Mouse (Mus musculus) liver, postnatal 0 days (tissue): ENCODE measurements around the gene Aars. TPM values are rescaled to one million over a fixed set of nuclear protein-coding genes. Genes with fewer than 3 reads are reported as not detected.
A peak's percentile ranks its signal among the peaks of the same experiment; 100 is the strongest.

ENCODE experiments used
- ATAC-seq: fragments of 200-750 bp; cut with Nextera tagmentation; 2 replicates; pipeline ENCODE4 v1.8.0; 2017; ENCODE audit warnings: mild to moderate bottlenecking, moderate library complexity
- DNase-seq: peaks from one replicate; pipeline ENCODE4 v3.0.0-alpha.2; 2016
- H3K27ac ChIP-seq: fragments of 300-500 bp; sonication (generic); 2 replicates; pipeline ENCODE4 v1.5.1; 2014; ENCODE audit warnings: antibody characterized with exemption, moderate library complexity, mild to moderate bottlenecking, low read depth
- H3K27me3 ChIP-seq: fragments of 300-500 bp; sonication (generic); 2 replicates; pipeline ENCODE4 v1.6.1; 2014; ENCODE audit warnings: low read length, control low read depth, mixed read lengths; ENCODE audit not compliant: insufficient read depth
- H3K36me3 ChIP-seq: fragments of 300-500 bp; sonication (generic); replicated peaks from 2 replicates; pipeline ENCODE4 v1.6.1; 2014; ENCODE audit warnings: mild to moderate bottlenecking, control low read depth, low read length, moderate library complexity, mixed read lengths; ENCODE audit not compliant: insufficient read depth
- H3K4me1 ChIP-seq: fragments of 300-500 bp; sonication (generic); 2 replicates; pipeline ENCODE4 v1.6.1; 2014; ENCODE audit warnings: antibody characterized with exemption, mild to moderate bottlenecking, control low read depth; ENCODE audit not compliant: insufficient read depth
- H3K4me2 ChIP-seq: fragments of 300-500 bp; sonication (generic); 2 replicates; pipeline ENCODE4 v1.6.1; 2014; ENCODE audit warnings: low read depth, mild to moderate bottlenecking, low read length, moderate library complexity, mixed read lengths
- H3K4me3 ChIP-seq: fragments of 300-500 bp; sonication (generic); 2 replicates; pipeline ENCODE4 v1.5.1; 2014; ENCODE audit warnings: low read depth, low read length
- H3K9ac ChIP-seq: fragments of 300-500 bp; sonication (generic); replicated peaks from 2 replicates; pipeline ENCODE4 v1.6.1; 2014; ENCODE audit warnings: mild to moderate bottlenecking, moderate library complexity
- H3K9me3 ChIP-seq: fragments of 300-500 bp; sonication (generic); 2 replicates; pipeline ENCODE4 v1.6.1; 2016; ENCODE audit warnings: mild to moderate bottlenecking, control low read depth, low read length, mixed read lengths
- CTCF ChIP-seq: sonication (generic); IDR thresholded peaks from 2 replicates; pipeline ENCODE4 v1.5.1; 2016; ENCODE audit warnings: antibody characterized with exemption, low read depth
- EP300 ChIP-seq: IDR thresholded peaks from 2 replicates; pipeline ENCODE4 v1.6.1; 2016; ENCODE audit warnings: antibody characterized with exemption, low read depth, mild to moderate bottlenecking
- WGBS: fragments of 180-500 bp; shearing (Covaris S2); extraction: QIAGEN DNeasy Blood & Tissue Kit; methylation state at CpG from one replicate; pipeline ENCODE4 v1.1.7; 2014; ENCODE audit not compliant: insufficient replicate concordance; 5-methylcytosine and 5-hydroxymethylcytosine counted together
- polyA plus RNA-seq: library from polyadenylated mRNA; unstranded; fragments of >200 nt; fragmentation: Nextera tagmentation; extraction: Ambion mirVana; gene quantifications from 2 replicates; pipeline ENCODE4 v1.2.1, GENCODE M21; 2015

Aars gene
- polyA plus RNA-seq, 1 experiment from 2014 or later = 26.0 TPM

DNA sequence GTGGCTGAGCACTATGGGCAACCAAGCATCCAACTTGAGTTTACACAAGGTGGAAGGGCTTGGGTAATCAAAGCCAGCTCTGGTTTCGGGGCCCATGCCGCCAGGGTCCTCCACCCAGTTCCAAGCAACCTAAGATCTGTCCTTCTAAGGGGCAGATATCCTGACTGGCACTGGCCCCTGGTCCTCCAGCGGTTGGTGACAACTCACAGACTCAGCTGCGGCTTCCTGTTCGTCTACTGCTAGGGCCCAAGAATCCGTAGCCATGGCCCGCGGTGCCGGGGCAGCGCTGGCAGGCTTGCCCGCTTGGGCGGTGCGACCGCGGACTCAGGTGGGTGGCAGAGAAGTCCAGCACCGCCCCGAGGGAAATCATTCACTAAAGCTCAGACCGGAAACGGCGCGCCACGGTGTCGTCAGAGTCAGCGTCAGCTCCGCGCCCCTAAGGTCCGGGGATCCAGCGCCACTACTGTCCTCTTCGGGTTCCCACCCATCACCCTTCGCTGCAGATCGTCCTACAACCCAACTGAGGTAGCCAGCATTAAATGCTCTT lies 5.5 kb upstream of the Aars start:
- H3K27ac ChIP-seq = peak overlapping the region; percentile 87
- no peak for TF ChIP-seq EP300
- no peak for TF ChIP-seq CTCF
- H3K27me3 ChIP-seq = no peaks in the 10 kb centered on the region
- WGBS = under 1% methylated on average over 31 of the region's 31 CpGs
- peak overlapping the region; percentile 71 for H3K4me3 ChIP-seq
- ATAC-seq (peak; percentile 97), DNase-seq (peak; percentile 92)
- H3K36me3 ChIP-seq = no peaks in the 10 kb centered on the region
- peak overlapping the region; percentile 81 for H3K9ac ChIP-seq
- H3K9me3 ChIP-seq = no peaks in the 10 kb centered on the region
- H3K4me1 ChIP-seq = peaks cover 10% of the 10 kb centered on the region; the same call in 1 of the 2 replicates
- H3K4me2 ChIP-seq = peak overlapping the region; percentile 82

DNA sequence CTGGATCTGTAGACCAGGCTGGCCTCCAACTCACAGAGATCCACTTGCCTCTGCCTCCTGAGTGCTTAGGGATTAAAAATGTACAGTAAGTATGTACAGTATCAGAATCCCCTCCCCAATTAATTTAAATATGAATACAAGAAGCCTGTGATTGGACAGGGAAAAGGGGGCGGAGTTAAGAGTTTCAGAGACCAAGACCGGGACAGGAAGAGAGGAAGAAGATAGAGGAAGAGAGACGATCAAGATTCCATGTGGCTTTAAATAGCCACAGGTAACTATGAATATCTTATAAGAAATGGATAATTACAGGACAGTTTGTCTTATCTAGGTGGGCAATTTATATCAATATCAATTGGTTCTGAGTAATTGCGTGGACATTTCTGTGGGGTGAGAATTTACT lies 3.4 kb upstream of the Aars start:
- Histone ChIP-seq H3K9ac (no peak overlapping the region), H3K9me3 (no peaks in the 10 kb centered on the region), H3K4me1 (peaks cover 17% of the 10 kb centered on the region), H3K36me3 (no peaks in the 10 kb centered on the region), H3K27ac (no peak overlapping the region), H3K4me2 (peak overlapping the region; percentile 59), H3K4me3 (peak overlapping the region; percentile 19), H3K27me3 (no peaks in the 10 kb centered on the region)
- WGBS = 34% methylated on average over 4 of the region's 4 CpGs
- ATAC-seq = no peak
- TF ChIP-seq CTCF (no peak), EP300 (no peak)
- DNase-seq = no peak

DNA sequence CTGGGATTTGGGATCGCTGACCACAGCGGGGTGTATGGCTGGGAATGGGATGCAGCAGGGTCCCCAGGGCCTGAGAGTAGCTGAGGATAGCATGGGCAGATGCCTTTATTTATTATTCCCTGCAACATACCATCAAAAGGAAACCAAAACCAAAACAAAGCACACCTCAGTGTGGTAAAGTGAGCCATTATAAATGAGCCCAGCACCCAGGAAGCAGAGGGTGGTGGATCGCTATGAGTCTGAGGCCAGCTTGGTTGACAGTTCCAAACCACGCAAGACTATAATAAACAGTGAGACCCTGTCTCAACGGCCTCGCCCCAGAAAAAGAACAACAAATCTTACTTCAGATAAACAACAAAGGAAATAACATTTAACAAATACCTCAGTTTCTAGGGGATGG lies 2.9 kb upstream of the Aars start:
- no peak for TF ChIP-seq EP300
- no peak for TF ChIP-seq CTCF
- Histone ChIP-seq H3K9me3 (no peaks in the 10 kb centered on the region), H3K4me1 (peaks cover 20% of the 10 kb centered on the region), H3K9ac (no peak overlapping the region), H3K4me2 (peak overlapping the region; percentile 59), H3K4me3 (peak overlapping the region; percentile 19), H3K27me3 (no peaks in the 10 kb centered on the region), H3K27ac (no peak overlapping the region), H3K36me3 (no peaks in the 10 kb centered on the region)
- 65% methylated on average over 6 of the region's 6 CpGs for WGBS
- no peak for DNase-seq
- no peak for ATAC-seq

DNA sequence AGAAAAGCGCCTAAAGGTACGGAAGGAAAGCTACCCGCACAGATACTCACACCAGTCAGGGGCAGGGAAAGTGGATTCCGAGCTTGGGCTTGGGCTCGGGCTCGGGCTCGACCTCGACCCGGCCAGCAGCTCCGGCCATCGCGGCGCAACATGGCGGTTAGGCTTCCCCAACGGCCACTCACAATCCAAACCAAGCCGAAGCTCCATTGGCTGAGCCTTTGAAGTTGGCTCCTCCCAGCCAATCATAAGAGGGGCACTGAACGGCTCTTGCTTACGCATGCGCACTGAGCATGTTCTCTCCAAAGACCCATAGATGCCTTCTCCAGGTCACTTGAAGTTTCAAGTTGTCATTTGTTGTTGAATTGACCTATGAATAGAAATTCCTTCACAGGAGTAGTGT lies 1.4 kb upstream of the Aars start, which contains the start of gene Ddx19b:
TSS of gene Ddx19b (minus strand) at position 180 of the 400 bp plus-strand sequence.
- Histone ChIP-seq H3K27ac (no peak within 1 kb of the TSS), H3K4me2 (no peak within 1 kb of the TSS), H3K4me1 (peaks cover 34% of the 10 kb centered on the region), H3K27me3 (no peaks in the 10 kb centered on the region), H3K9ac (no peak within 1 kb of the TSS), H3K4me3 (no peak within 1 kb of the TSS), H3K36me3 (peaks cover 7% of the 10 kb centered on the region), H3K9me3 (no peaks in the 10 kb centered on the region)
- 95% methylated on average over 19 of the region's 19 CpGs for WGBS
- ATAC-seq (no peak), DNase-seq (no peak)
- TF ChIP-seq EP300 (no peak), CTCF (no peak)

DNA sequence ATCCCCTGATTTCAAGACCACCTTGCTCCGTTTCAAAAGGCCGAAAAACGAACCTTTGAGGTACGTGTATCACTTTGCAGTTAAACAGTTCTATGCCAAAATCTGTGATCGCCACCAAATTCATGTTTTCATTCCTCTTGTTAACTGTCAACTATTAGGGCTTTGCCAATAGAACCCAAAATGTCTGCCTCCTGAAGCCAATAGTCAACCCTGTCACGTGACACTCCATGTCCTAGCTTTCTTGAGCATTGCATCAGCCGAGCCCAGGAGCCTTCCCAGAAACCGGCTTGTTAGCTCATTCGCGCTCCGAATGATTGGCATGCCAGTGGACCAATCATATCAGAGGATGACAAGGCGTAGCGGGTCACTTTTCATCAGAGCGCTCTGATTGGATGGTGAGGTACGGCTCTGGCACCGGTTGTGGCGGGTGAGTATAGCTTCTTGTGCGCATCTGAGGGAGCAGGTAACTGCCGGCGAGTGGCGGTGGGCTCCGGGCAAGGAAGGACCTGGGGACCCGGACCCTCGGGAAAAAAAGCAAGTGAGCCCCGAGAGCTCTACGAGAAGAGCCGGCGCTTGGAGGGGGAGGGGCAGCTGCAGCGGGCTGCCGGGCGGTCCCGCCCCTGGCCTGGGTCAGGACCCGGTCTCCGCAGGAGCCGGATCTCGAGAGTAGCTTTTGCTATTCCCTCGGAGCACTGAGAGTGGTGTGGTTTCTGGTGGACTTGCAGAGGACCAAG lies 705 bp downstream of the Aars start:
- Histone ChIP-seq H3K9me3 (no peaks in the 10 kb centered on the region), H3K4me3 (peak overlapping the region; percentile 62), H3K4me1 (peaks cover 30% of the 10 kb centered on the region), H3K36me3 (peaks cover 24% of the 10 kb centered on the region), H3K9ac (peak overlapping the region; percentile 80), H3K27me3 (no peaks in the 10 kb centered on the region), H3K4me2 (peak overlapping the region; percentile 71), H3K27ac (peak overlapping the region; percentile 83)
- 7% methylated on average over 37 of the region's 37 CpGs for WGBS
- ATAC-seq (peak; percentile 99), DNase-seq (peak; percentile 94)
- TF ChIP-seq CTCF (no peak), EP300 (0 out of 2 replicates have a peak, but pooled peaks have one; percentile 18)

DNA sequence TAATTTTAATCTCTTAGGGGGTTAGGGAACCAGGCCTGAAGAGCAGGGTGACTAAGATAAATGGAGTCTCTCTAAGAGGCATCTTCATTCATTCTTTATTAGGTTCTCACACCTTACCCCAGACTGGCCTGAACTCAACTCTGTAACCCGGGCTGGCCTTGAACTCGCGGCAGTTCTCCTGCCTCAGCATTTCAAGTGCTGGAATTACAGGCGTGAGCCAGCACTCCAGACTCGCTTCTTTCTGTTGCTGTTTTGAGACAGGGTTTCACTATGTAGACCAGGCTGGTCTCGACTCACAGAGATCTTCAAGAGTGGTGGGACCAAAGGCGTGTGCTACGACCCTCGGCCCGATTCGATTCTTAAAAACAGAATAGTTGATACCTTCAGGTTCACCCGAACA lies 1.3 kb downstream of the Aars start:
- peak overlapping the region; percentile 80 for H3K9ac ChIP-seq
- peak overlapping the region; percentile 62 for H3K4me3 ChIP-seq
- H3K4me1 ChIP-seq = peaks cover 30% of the 10 kb centered on the region
- H3K27ac ChIP-seq = peak overlapping the region; percentile 83
- TF ChIP-seq EP300 (no peak), CTCF (no peak)
- ATAC-seq = peak; percentile 14
- no peaks in the 10 kb centered on the region for H3K27me3 ChIP-seq
- H3K4me2 ChIP-seq = peak overlapping the region; percentile 71
- 16% methylated on average over 12 of the region's 12 CpGs for WGBS
- DNase-seq = peak; percentile 54
- peaks cover 30% of the 10 kb centered on the region for H3K36me3 ChIP-seq
- H3K9me3 ChIP-seq = no peaks in the 10 kb centered on the region
